Mouse (Mus musculus) kidney, adult 2 months (tissue): Measurements from ENCODE around the gene Atp6v0c.

Experiments used
- CTCF ChIP-seq: fragments of 200-500 bp; conservative IDR thresholded peaks from 2 replicates; pipeline ENCODE4 v1.5.1; 2011; ENCODE audit warnings: low read depth, mild to moderate bottlenecking, control low read depth, low read length, moderate library complexity, mixed read lengths; ENCODE audit not compliant: insufficient read depth, insufficient read length
- POLR2A ChIP-seq: fragments of 200-500 bp; IDR thresholded peaks from one replicate; pipeline ENCODE4 v1.6.1; 2011; ENCODE audit warnings: low read depth, low read length, control low read depth

DNA sequence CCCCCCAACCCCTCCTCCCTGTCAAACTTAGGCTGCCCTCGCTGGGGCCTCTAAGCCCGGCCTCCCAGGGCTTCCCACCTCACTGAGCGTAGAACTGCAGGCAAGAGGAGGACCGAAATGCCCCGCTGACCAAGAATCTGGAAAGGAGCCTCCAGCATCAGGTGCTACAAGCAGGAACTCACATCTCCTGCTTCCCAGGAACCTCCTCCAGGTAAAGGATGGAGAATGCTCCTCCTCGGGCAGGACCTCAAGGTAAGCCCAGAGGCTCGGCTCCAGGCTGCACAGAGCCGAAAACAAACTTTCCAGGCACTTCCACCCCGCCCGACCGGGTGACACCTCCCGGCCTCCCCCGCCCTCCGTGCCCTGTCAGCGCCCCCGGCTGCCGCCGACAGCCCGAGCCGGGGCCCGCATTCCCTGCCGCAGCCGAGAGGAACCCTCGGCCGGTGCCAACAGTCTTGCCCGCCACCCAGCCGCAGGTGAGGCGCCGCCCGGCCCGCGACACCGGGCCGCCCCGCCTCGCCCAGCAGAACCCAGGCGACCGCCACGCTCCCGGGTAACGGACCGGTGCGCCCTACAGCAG, 28.6 kb downstream of the Atp6v0c start:
- TF ChIP-seq CTCF (no peak), POLR2A (no peak)
